Mouse (Mus musculus): ENCODE measurements at regions not wholly inside any gene's neighbourhood (a gene's known extent, or its start where the extent isn't known, plus 50 kb on each side); places are given as distances from the start of the nearest gene placed in this dataset.
A peak's percentile ranks its signal among the peaks of the same experiment; 100 is the strongest.

DNA sequence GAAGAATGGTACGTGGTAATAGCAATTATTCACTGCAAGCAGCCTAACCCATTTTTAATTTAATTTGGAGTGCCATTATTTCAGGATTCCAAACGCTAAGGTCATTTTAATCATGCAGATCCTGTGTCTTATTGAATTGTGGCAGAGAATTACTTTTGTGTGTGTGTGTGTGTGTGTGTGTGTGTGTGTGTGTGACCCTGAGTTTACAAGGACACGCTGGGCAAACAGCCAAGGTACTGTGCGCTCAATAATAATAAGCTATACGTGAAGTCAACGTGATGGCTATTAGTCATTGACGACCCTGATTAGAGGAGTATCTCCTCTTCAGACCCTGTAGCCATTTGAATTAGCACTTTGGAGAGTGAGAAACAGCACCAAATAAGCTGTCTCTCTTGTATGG, 144.1 kb downstream of the Klf7 start:
- no peak for ATAC-seq (ENCODE audit: low TSS enrichment)

DNA sequence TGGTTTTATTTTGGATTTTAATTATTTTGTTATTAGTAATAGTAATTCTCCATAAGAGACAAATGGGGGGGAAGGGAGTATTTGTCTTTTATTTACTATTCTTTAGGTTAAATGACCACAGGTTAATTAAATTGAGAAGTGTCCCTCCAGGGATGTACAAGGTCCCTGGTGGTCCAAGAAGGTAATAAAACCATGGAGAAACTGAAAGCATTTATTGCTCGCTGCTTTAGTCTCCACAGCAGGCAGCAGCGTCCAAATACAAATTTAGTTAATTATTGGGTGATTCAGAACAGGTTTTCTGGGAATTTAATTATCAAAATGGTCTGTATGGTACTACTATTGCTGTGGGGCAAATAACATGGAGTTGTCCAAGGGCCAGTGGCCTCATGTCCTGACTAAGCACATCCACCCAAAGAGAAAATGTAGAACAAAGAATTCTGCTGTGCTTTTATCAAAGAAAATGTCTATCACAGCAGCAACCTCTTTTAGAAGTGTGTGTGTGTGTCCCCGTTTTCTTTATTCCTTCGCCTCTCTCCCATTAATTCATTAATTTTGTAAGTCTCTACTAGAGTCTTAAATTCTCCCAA, 144.7 kb downstream of the Klf7 start:
- ATAC-seq (ENCODE audit: low TSS enrichment), result no peak

DNA sequence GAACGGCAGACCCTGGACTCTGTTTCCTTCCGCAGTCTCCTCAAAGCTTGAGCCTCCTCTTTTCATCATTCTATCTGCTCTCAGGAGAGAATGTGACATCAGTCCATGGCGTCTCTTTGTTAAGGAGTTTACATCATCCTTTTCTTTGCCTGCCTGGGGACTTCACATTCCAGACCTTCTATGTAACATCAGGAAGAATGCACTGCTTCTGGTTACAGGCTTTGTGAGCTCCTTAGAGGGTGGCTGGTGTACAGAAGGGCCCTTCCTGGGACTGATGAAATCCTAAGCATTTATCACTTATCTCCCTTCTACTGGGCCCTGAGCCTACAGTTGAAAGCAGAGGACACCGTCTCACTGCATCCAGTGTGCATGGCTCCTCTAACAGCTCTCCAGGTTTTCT, 145.2 kb downstream of the Klf7 start:
- ATAC-seq (ENCODE audit: low TSS enrichment), result no peak

DNA sequence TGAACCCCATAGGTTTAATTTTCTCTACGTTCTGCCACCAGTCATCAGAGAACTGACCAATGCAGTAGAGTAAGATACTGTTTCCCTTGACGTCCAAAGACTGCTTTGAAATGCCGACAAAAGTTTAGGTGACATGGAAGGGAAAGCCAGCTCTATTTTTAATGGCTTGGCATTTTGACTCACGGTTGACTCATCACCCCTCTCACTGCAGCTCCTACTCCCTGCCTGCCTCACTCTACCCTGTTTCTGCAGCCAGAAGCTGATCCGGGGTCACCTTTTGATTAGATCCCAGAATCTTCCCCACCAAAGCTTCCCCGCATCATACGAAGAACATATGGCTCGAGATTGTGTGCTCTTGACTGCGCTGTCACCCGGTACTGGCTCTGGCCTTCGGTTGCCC, 154.2 kb downstream of the Klf7 start:
- ATAC-seq (ENCODE audit: low TSS enrichment), result no peak

DNA sequence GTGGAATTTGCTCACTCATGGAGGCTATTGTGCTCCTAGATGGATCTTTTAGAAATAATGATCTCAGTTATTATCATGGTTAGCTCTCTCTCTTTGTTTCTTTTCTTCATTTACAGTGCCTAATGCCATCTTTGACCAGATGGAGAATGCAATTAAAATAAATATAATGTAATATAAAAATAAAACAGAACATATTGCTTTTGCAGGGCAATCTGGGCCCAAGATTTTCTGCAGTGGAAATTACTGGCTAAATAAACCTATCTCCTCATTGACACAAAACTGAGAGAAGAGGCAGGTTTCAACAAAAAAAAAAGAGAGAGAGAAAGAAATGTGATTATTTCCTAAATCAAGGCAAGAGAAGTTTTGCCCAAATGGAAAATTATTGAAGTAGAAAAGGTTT, 156.6 kb downstream of the Klf7 start:
- ATAC-seq (ENCODE audit: low TSS enrichment), result no peak

DNA sequence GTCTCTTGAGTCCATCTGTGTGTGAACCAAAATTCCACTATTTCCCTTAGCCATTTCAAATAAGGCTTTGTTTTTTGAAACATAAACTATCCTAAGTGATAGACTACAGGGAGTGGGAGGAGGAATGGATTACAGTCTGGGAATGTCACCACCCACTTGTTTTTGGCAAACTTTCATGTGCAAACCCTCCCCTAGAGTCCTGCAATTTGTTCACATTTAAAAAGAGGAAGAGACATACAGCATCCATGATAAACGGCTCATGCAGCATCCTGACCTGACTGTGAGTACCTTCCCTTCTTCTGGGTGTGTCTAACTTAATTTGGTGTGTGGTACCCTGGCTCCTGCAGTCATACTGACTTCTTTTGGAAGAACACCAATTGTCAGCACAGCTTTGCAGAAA, 157.6 kb downstream of the Klf7 start:
- ATAC-seq (ENCODE audit: low TSS enrichment), result peak; percentile 81

DNA sequence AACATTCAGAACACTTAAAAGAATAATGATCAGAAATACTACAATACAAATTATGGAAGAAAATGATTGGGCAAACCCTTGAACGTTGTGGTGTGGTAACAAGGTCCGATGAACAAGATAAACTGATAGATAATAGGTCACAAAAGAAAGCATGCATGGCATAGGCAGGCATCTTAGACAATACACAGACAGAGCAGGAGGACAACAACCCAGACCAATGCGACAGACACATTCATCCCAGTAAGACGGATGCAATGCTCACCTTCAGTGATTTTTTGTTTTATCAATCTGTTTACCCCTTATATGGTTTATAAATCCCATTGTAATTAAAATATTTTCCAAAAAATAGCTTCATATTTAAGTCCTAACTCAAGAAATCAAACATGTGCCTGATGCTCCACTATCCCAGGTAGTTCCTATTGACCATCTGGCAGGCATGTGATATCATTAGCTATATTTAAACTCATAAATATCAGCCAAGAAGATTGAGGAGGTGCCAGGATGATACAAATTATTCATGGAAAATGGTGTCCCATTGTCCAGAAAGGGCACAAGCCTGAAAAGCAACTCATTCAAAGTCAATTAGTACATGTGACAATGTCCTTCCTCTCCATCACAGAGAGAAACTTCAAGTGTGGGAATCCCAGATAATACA, 166.3 kb downstream of the Klf7 start:
- no peak for ATAC-seq (ENCODE audit: low TSS enrichment)

DNA sequence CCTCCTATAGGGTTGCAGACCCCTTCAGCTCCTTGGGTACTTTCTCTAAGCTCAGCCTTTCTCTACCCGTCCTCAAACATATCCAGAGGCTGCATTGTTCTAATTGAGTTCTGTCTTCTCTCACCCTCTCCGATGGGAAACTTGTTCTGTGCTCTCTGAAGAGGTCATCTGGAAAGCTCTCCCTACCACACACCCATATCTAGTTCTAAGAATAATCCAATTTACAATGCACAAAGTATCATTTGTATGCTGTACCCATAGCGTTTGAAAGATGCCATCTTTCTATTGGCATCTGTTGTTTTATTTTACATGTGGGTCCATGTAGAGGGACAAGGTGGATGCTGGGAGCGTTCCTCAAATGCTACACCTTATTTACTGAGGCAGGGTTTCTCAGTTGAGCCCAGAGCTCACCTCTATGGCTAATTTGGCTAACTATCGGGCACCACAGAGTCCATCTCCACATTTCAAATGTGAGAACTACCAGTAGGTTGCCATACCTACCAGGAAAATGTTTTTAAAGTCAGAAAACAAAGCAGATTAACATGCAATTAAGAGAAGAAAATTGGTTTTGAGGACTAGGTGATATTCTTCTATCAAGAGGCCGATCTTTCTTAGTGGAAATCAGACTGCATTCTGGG, 167.1 kb downstream of the Klf7 start:
- no peak for ATAC-seq (ENCODE audit: low TSS enrichment)

DNA sequence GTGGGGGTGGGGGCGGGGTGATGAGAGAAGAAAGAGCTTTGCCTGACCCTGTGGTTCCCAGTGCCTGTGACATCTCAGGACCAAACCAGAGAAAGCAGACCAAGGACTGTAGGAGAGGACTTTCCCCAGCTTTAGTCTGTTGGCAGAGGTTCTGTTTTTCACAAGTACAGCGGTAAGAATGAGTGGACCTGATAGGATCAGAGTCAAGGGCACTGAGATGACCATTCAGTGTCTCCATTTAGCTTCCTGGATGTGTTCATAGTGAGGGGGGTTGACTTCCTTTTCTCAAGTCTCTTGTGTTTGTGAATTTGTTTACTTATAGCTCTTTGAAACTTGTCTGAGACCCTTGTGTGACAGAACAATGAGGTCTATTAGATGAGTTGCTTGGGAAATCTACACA, 167.9 kb downstream of the Klf7 start:
- ATAC-seq (ENCODE audit: low TSS enrichment), result no peak

DNA sequence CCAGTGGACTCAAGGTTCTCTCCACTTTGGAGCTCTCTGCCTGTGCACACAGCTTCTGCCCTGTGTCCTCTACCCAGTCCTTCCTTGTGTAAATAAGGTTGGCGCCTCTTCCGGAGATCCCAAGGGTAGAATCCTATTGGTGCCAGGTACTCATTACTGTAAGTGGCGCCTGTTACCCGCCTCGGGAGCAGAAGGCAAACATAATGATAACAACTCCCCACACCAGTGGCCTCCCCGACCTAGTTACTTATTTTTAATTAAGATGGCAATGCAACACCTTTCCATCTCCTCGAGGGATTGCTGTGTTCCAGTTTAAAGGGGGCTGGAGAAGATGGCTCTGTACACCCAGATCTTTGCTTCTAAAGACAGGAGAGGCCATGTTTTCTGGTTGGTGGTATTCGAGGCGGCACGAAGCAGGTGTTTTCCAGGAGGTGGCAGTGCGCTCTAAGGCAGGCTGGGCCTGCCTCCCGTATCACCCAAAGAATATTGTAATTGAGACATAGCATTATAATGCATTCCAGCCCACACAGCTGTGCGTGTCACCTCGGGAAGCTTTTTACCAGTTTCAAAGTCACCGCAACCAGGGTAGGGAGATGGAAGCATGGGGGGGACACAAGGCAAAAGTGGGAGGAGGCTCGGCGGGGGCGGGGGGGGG, 168.7 kb downstream of the Klf7 start:
- peak; percentile 97 for ATAC-seq (ENCODE audit: low TSS enrichment)

DNA sequence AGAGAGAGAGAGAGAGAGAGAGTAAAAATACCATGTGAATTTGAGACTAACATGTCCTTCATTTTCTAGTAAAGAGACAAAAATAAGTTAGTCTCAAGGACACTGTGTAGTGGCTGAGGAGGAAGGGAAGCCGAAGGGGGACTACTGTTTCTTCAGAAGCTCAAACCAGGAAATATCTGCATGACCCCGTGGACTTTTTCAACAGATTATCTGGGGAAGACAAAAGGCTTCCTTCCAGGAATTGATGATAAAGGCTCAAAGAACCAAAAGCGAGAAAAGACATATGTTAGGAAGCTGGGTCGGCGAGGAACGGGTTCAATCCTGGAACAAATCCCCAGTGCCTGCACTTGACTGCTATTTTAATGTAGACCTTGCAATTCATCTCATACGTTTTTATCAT, 170.4 kb downstream of the Klf7 start:
- no peak for ATAC-seq (ENCODE audit: low TSS enrichment)

DNA sequence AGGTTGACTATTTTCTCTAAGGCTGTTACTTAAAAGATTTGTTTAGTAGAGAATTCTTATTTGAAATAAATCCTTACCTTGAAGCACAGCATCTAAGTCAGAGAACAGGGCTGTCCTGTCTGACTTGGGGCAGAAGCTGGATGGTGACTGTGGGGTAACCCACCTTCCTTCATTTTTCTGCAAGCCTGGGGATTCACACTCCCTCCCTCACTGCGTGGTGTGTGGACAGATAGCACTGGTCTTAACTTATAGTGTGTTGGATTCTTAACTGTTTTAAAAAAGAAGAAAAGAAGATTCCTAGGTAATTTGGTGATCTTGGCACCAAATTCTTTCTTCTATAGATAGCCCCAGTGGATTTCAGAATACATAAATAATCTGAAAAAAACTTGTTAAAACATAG, 174.8 kb downstream of the Klf7 start:
- peak; percentile 77 for ATAC-seq (ENCODE audit: low TSS enrichment)

DNA sequence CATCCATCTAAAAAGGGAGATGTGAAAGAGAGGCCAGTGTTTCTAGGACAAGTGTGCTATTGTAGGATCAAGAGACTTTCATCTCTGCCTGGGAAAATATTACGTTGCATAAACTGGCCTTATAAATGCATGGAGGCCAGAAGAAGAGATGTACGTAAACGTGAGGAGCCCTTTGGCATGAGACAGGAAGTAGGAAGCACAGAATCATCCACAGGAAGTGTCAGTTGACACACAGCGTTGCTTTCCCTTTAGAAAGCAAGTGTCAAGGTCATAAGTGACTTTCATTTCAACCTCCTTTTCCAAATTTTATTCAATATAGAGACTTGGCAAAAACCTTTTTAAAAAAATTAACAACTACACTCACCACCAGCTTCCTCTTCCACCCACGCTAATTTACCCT, 175.2 kb downstream of the Klf7 start:
- ATAC-seq (ENCODE audit: low TSS enrichment), result peak; percentile 64

DNA sequence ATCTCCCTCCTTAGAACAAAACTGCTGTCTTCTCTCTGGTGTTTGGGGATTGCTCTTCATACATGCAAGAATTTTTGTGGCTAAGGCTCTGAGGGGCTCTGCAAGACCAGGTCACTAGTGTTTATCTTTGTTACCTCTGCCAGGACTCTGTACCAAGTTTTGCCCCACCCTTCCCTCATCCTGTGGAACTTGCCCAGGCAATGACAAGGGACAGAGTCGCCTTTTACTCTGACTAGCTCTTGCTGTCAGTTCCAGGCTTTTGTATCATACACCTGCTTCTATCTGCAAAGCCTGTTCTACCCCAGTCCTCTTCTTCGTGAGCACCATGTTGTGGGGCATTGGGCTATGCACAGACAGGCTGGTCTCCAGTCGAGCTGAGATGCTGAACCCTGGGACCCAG, 175.7 kb upstream of the 4933402D24Rik start:
- no peak for ATAC-seq (ENCODE audit: low TSS enrichment)

DNA sequence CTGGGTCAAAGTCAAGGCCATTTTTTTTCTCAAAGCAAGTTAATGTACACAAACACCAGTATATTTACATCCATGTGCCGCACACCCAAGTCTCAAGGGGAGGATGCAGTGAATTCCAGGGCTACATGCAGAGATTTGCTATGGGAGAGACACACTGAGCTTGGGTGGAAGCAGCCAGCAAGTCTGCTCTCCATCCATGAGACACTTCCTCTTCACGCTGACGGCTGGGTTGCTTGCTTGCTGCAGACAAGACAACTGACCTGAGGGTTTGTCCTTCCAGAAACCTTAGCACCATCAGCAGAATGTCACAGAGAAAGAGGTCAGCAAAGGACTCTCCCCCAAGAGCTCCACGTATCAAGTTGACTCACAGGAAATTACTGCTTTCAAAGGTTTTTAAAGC, 169.3 kb upstream of the 4933402D24Rik start:
- no peak for ATAC-seq (ENCODE audit: low TSS enrichment)

DNA sequence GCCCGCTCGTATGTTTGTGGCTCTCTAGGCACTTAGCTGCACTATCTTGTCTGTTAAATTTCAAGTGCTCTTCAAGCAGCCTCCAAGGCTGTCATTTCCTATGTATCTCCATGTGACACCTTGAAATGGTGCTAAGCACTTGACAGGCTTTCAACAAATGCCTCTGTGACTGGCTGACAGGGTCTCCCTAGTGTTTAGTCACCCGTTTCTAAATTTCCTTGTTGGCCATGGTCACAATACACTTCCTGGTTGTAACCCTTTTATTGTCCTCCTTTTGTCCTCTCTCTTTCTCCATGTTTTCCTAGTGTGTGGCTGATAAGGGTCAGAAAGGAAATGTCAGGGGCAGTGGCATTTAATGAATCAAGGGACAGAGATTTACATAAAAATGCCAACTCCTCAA, 168.4 kb upstream of the 4933402D24Rik start:
- no peak for ATAC-seq (ENCODE audit: low TSS enrichment)

DNA sequence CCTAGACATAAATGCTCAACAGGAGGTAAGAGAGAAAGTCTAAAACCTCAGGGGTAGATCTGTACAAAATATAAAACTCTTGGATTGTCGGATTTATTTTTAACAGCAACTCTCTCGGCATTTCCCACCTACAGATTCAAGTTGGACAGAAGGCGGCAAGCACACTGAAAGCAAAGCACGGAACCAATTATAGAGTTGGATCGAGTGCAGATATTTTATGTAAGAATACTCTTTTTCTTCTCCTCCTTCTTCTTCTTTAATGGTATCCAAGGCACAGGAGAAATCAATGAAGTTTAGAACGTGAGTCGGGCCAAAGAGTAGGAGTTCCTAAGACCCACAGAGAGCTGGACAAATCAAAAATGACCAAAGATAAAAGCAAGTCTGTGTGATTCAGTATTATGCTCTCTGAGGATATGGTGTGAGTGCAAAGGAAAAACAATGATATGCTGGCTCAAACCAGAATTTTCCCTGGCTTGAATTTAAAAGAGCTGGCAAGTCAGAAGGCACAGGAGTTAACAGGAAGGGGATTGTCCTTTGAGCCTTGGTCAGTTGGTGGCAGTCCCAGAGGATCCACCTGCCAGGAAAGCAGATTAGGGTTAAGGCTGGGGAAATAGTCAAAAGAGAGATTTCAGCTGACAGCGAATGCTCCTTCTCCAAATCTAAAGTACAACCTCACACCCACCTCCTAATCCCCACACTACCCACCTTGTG, 165.7 kb upstream of the 4933402D24Rik start:
- ATAC-seq (ENCODE audit: low TSS enrichment), result peak; percentile 90

DNA sequence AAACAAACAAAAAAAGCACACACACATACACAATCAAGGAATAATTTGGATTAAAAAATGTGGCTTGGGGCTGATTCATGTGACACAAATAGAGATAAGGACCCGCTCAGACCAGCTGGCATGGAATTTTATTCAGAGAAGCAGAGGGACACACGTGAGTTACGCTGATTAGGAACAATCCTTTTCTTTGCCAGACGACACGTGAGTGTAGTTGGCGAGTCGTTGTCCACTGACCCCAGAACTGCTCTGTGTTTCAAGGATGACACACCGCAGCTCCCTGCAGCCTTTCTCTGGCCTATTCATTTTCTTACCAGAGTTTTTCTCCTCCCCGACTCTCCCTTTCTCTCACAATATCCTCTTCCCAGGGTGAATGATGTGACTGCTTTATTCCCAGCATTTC, 163.4 kb upstream of the 4933402D24Rik start:
- ATAC-seq (ENCODE audit: low TSS enrichment), result no peak

DNA sequence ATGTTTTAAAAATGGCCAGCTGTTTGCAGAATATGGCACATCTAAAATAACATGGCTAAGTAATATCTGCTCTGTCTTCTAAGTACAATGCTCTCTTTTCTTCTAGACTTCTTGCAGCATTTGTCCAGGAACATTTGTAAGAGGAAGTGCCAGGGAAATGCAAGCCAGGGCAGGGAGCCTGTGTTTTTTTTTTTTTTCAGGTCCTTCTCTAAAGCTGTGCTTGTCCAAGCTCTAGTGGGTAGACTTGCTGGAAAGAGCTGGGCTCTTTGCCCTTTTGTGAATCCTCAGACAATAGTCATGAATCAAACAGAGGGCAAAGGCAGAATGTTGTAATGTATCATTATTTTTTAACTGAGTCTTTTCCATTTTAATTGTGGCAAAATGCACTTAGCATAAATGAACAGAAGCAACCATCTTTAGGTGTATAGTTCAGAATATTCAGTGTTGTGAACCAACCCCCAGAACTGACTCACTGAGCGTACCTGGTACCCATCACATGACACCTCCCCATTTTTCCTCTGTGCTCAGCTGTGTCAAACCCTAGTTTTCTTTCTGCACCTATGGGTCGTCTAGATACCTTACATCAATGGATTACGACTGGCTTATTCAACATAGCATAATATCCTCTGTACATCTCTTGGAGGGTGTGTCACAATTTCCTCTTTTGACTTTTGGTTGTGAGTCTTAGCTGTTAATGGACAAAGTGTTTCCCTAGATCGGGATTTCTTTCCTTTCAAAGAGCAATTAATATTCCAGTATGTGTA, 160.5 kb upstream of the 4933402D24Rik start:
- ATAC-seq (ENCODE audit: low TSS enrichment), result peak; percentile 57

DNA sequence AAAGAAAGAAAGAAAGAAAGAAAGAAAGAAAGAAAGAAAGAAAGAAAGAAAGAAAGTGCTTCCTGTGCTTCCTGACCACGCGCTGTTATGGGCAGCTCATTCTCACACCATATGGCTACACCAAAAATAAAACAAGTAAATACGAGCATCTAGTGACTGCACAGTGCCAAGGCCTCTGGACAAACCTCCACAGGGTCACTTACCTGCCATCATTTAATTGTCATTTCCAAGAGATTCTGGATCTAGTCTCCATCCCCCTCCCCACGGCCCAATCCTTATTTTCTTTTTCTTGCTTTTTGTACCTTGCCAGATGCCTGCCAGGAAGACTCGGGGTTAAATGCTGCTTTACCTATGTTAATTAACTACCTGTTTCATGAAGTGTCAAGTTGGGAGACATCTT, 159.8 kb upstream of the 4933402D24Rik start:
- no peak for ATAC-seq (ENCODE audit: low TSS enrichment)

DNA sequence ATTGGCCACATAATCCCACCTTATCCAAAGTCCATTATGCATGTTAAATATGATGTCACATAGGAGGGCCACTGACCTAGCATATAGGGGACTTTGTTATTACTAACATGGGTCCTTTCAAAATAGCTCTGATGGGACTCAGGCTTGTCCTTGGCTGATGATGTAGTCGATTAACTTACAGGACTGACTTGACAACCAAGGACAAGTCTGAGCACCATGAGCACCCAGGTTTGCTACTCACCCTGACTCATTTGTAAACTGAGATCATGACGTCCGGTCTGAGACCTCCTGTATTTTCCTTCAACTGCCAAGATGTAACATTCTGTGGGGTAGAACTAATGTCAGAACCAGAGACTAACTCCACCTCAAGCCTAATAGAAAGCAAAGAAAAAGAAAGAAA, 159.3 kb upstream of the 4933402D24Rik start:
- no peak for ATAC-seq (ENCODE audit: low TSS enrichment)

Measured in frontal cortex, adult (tissue).